In the genomic region with DNA sequence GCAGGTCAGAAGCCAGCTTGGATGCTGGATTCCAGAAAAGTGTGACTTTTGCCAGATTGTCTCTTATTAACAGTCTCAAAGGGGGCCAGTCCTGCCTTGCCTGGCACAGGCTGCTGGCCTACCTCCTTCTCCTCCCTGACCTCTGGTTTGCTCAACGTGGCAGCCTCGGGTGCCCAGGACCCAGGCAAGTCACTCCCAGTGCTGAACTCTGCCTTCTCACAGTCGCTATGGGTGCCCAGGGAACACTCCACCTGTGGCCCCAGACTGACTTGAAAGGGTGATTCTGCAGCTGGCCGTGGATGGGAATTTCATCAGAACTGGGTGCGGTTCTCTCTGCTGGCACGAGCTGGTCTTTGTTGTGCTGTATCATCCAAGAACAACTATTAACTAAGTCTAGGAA, we compare ENCODE assay signal across 13 mouse cellular contexts.
DNase-seq lines count a peak whose midpoint lies in the region; ATAC-seq and TF ChIP-seq lines count a peak whose summit lies in the region.
"Had no signal": no experiment of that assay in that cellular context is flagged by ENCODE, and none has a peak within 500 bp of the region (broad histone marks: within the 10 kb centered on the region; RNA-seq: fewer than 3 reads in every experiment).

No protein-coding gene starts in this region.

- WGBS in kidney, embryonic 14.5 days: 82% methylated on average over 6 of the region's 6 CpGs
- WGBS in intestine, embryonic 16.5 days: 68% methylated on average over 6 of the region's 6 CpGs

- peak; percentile 57 for DNase-seq in adrenal gland, postnatal 10 days
- no peak for DNase-seq in adrenal gland, adult 18-20 months (ENCODE audit: low spot score in 2 of 2)
- peak; percentile 65 for DNase-seq in kidney, adult 18-20 months
- DNase-seq in cerebellum, adult 9-10 months: no peak
- no peak for DNase-seq in spleen, adult 12 weeks (ENCODE audit: low spot score)
- DNase-seq: cerebellum, postnatal 10 days had no signal

- H3K27me3 ChIP-seq in kidney, embryonic 14.5 days (ENCODE audit: control insufficient read depth, insufficient read depth, low read length): no peaks in the 10 kb centered on the region
- no peaks in the 10 kb centered on the region for H3K27me3 ChIP-seq in intestine, embryonic 16.5 days (replicated peaks; ENCODE audit: control insufficient read depth, insufficient read depth, low read length)
- no peaks in the 10 kb centered on the region for H3K27me3 ChIP-seq in myocyte (ENCODE audit: control insufficient read depth, insufficient read depth, insufficient read length)
- H3K27me3 ChIP-seq: liver, embryonic 15.5 days; stomach, embryonic 15.5 days had no signal

- no peaks in the 10 kb centered on the region for H3K79me2 ChIP-seq in myocyte (ENCODE audit: control insufficient read depth, insufficient read depth)

- no peak overlapping the region for H3K9ac ChIP-seq in kidney, embryonic 14.5 days (ENCODE audit: low read depth, low read length)
- 0 out of 2 replicates have a peak overlapping the region, but pooled peaks have one; percentile 29 for H3K9ac ChIP-seq in intestine, embryonic 16.5 days (ENCODE audit: low read depth, low read length)
- H3K9ac ChIP-seq: liver, embryonic 15.5 days; stomach, embryonic 15.5 days had no signal

- H3K36me3 ChIP-seq in kidney, embryonic 14.5 days (ENCODE audit: control insufficient read depth, insufficient read depth, low read length): no peaks in the 10 kb centered on the region
- no peaks in the 10 kb centered on the region for H3K36me3 ChIP-seq in intestine, embryonic 16.5 days (ENCODE audit: control insufficient read depth, insufficient read depth, low read length)
- H3K36me3 ChIP-seq in myocyte (ENCODE audit: control insufficient read depth, insufficient read depth): no peaks in the 10 kb centered on the region
- H3K36me3 ChIP-seq: liver, embryonic 15.5 days; stomach, embryonic 15.5 days had no signal

- TF ChIP-seq POLR2A in myocyte (IDR thresholded peaks at IDR 0.05; ENCODE audit: insufficient read length, low read depth): peak; percentile 23

- H3K4me3 ChIP-seq in kidney, embryonic 14.5 days (ENCODE audit: low read length): no peak overlapping the region
- H3K4me3 ChIP-seq in intestine, embryonic 16.5 days (ENCODE audit: low read length): no peak overlapping the region
- no peak overlapping the region for H3K4me3 ChIP-seq in myocyte
- H3K4me3 ChIP-seq: liver, embryonic 15.5 days; stomach, embryonic 15.5 days had no signal

- no peak for ATAC-seq in kidney, embryonic 14.5 days (ENCODE audit: low FRiP score, low TSS enrichment)
- ATAC-seq in intestine, embryonic 16.5 days: peak; percentile 47
- ATAC-seq: forebrain, embryonic 14.5 days had no signal

- H3K4me2 ChIP-seq in kidney, embryonic 14.5 days (replicated peaks; ENCODE audit: low read depth, low read length): no peak overlapping the region
- no peak overlapping the region for H3K4me2 ChIP-seq in intestine, embryonic 16.5 days (ENCODE audit: low read depth, low read length)
- H3K4me2 ChIP-seq in myocyte (ENCODE audit: low read depth): peak overlapping the region; percentile 40
- H3K4me2 ChIP-seq: liver, embryonic 15.5 days; midbrain, embryonic 11.5 days; stomach, embryonic 15.5 days had no signal

- H3ac ChIP-seq in myocyte (ENCODE audit: control insufficient read depth, insufficient read length): no peak overlapping the region

- H3K4me1 ChIP-seq in kidney, embryonic 14.5 days (ENCODE audit: control insufficient read depth, insufficient read depth, low read length): peaks cover 23% of the 10 kb centered on the region
- peaks cover 46% of the 10 kb centered on the region for H3K4me1 ChIP-seq in intestine, embryonic 16.5 days (ENCODE audit: control insufficient read depth, insufficient read depth, low read length)

- no peaks in the 10 kb centered on the region for H3K9me3 ChIP-seq in kidney, embryonic 14.5 days (ENCODE audit: control insufficient read depth, low read length)
- H3K9me3 ChIP-seq in intestine, embryonic 16.5 days (ENCODE audit: control insufficient read depth, low read length): no peaks in the 10 kb centered on the region
- H3K9me3 ChIP-seq: liver, embryonic 15.5 days; stomach, embryonic 15.5 days had no signal

- H3K27ac ChIP-seq in kidney, embryonic 14.5 days (ENCODE audit: low read depth, low read length): no peak overlapping the region
- peak overlapping the region; percentile 72 for H3K27ac ChIP-seq in intestine, embryonic 16.5 days (ENCODE audit: low read length)
- H3K27ac ChIP-seq: liver, embryonic 15.5 days; stomach, embryonic 15.5 days had no signal

TF ChIP-seq in myocyte, 11 proteins besides CTCF, POLR2A, EP300 and RAD21:
- TF ChIP-seq MYOG (IDR thresholded peaks at IDR 0.05; ENCODE audit: control insufficient read depth in 1 of 3, insufficient read depth in 1 of 3, insufficient read length in 2 of 3, low read depth in 2 of 3) (peak; percentile 6 to 76 (median 10)), TCF3 (IDR thresholded peaks at IDR 0.05; ENCODE audit: insufficient read length, low read depth) (no peak), MYOD1 (IDR thresholded peaks at IDR 0.05; ENCODE audit: control insufficient read depth in 1 of 3, insufficient read length in 2 of 3, low read depth in 2 of 3) (peak in 2 of 3 experiments; percentile 55 to 86), TCF12 (IDR thresholded peaks at IDR 0.05; ENCODE audit: insufficient read depth, poor library complexity, severe bottlenecking) (peak; percentile 77), CEBPB (IDR thresholded peaks at IDR 0.05; ENCODE audit: insufficient read depth, poor library complexity, severe bottlenecking) (peak; percentile 68; the same call in 1 of the 2 replicates), MAX (IDR thresholded peaks at IDR 0.05; ENCODE audit: low read depth) (no peak)

Comparison
In these comparisons a context has a peak if more than half of its experiments do, and no peak if none do; other contexts are left out.
1. DNase-seq: peak in adrenal gland, postnatal 10 days (single experiment) and kidney, adult 18-20 months (single experiment); none in adrenal gland, adult 18-20 months (0 of 2), cerebellum, adult 9-10 months (single experiment) and spleen, adult 12 weeks (single experiment).